Mouse (Mus musculus) left cerebral cortex, adult 9 months (tissue): ENCODE measurements around the gene Mal.
"Not testable (repeated sequence)": the region's sequence is repeated elsewhere in the genome, so short reads cannot be mapped to it uniquely, and the experiment has no call there.

Experiments
- DNase-seq, 2 experiments: peaks; one replicate each; pipeline ENCODE4 v3.0.0; 2022; ENCODE audit warnings: low spot score in 2 of 2

Mal gene

DNA sequence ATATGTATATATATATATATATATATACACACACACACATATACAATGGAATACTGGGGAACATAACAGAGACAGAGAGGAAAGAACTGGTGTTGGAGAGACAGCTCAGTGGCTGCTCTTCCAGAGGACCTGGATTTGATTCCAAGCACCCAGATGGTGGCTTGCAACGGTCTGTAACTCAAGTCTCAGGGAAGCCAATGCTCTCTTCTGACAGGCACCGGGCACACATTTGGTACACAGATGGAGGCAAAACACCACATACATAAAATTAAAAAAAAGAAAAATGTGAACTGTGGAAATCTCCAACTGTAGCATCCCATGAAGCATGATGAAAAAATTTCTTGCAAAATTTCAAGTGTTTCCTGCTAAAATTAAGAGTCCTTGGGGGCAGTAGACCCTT lies 31.7 kb downstream of the Mal start:
- no peak for DNase-seq

DNA sequence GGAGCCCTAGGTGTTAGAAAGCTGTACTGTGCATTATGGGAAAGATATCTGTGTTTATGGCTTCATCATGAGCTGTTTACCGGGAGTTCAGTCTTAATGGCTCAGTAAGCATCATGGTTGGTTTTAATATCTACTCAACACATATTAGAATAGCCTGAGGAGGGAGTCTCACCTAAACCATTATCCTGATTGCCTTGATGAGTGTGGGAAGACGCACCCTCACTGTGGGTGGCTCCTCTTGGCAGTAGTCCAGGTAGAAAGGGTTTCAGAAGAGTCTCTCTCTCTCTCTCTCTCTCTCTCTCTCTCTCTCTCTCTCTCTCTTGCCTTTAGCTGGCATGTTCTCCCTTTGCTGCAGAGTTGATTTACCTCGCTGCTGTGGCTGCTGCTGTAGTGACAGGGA lies 34.4 kb downstream of the Mal start:
- DNase-seq = no peak

DNA sequence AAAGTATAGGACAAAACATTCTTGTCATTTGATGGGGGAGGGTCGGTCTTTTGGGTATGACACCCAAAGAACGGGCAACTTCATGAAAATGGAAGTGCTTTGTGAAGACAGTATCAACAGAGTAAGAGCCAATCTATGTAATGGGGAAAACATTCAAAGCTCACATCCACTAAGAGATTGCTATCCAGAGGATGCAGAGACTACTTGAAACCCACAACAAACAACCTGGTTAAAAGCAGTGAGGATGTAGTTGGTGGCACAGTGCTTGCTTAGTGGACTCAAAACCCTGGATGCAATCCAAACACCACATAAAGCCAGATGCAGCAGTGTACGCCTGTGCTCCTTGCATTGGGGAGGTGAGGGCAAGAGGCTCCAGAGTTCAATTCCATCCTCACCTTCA lies 37.2 kb downstream of the Mal start:
- DNase-seq = no peak

DNA sequence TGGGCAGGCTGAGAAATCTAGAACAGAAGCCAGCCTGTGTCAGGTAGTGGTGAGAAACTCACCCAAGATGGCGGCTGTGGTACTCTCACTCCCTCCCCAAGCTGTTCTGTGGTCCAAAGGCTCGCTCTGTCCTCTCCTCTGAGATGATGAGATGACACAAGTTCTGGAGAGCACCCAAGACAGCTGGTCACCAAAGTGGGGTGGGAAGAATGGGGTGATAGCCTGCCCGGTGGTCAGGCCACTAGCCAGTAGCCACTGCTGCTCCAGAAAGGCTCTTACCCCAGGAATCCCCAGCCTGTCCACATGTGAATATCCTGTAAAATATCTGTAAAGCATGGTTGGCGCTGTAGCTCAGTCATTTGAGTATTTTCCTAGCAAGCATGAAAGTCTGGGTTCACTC lies 44.2 kb downstream of the Mal start:
- peak in 1 of 2 experiments; percentile 19 for DNase-seq

DNA sequence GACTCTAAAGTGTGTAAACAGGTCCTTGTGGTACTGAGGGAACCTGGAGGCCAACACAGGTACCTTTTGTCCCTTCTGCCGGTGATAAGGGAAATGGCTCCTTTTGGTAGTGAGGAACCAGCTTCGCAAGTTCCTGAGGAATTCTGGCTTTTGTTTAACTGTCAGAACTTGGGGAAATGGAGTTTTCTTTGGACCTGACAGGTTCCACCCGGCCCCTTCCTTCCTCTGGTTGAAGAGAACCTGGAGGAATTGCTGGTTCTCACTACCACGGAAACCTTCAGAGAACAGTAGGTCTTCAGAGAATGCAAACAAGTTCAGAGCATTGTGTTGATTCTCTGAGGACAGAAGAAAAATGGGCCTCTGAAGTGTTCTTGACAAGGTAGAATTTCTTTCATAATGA lies 45.1 kb downstream of the Mal start:
- no peak for DNase-seq

DNA sequence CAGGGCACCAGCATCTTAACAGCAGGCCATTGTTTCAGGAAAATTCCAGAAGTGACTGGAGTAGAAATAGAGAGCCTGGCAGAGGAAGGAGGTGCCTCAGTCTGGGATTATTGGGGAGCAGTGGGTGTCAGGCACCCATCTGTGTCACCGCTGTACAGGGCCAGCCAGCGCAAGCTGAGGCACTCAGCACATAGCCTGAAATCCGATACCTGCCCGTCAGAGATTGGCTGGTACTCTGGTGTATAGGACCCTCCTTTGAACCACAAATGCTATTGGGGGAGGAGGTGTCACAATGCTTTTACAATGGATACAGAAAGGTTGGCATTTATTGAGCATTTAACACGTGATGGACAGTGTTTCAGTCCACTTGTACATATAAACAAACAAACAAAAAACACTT lies 47.5 kb downstream of the Mal start:
- no peak for DNase-seq

DNA sequence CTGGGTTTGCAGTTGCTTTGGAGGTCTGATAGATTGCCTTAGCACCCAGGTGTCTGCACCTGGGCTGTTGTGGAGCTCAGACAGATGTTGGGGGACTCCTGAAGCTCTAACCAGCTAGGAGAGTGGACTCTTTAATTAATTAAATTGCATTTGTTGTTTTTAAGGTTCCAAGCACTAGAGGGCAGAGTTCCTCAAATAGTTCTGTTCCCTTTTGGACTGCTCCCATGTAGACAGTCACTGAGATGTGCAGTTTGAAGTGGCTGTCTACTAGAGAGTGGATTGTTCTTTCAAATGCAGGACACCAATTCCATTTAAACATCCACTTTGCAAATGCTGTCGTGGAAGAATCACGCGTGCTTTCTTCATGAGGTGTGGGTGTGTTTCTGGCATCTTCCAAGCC lies 48.3 kb downstream of the Mal start:
- DNase-seq = no peak

DNA sequence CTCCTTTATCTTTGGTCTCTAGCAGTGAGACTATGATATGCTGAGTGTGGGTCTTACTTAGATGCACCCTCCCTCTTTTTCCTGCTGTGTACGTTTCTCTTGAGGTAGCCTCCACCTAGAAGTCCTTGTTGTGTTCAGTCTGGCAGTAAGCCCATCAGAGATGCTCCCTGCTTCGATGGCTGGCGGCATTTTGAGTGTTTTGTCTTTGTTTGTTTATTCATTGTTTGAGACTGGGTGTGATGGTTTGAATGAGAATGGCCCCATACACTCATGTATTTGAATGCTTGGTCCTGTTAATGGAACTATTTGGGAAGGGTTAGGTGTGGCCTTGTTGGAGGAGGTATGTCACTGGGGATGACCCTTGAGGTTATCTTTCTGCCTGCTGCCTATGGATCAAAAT lies 51.3 kb downstream of the Mal start:
- DNase-seq = no peak

DNA sequence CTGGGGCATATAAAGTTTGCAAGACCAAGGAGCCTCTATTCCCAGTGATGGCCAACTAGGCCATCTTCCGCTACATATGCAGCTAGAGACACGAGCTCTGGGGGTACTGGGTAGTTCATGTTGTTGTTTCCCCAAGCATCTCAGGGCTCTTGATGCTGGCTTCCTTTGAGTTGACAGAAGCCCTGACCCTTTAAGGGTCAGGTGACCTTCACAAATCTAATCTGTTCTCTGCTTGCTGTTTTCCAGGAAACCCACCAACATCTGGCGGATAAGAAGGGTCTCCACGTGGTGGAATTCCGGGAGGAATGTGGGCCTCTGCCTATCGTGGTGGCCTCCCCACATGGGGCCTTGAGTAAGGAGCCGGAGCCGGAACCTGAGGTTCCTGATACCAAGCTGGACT lies 53.1 kb downstream of the Mal start:
- not testable (repeated sequence) for DNase-seq

DNA sequence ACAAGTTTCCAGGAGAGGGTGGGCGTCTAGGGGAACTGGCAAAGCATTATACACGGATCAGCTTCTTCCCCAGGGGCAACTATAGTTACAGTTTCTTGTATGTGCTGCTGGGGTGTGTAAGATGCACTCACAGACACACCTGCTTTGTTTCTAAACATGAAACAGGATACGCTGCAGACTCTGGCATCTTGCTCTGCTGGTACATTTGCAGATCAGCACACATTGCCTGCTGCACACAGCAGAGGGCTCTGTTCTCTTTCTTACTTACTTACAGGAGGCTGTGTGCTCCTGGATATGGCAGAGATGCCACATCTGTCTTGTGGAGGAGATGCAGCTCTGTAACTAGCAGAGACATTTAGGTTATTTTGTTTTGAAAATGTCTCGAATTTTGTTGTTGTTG lies 65.7 kb downstream of the Mal start:
- DNase-seq = no peak

DNA sequence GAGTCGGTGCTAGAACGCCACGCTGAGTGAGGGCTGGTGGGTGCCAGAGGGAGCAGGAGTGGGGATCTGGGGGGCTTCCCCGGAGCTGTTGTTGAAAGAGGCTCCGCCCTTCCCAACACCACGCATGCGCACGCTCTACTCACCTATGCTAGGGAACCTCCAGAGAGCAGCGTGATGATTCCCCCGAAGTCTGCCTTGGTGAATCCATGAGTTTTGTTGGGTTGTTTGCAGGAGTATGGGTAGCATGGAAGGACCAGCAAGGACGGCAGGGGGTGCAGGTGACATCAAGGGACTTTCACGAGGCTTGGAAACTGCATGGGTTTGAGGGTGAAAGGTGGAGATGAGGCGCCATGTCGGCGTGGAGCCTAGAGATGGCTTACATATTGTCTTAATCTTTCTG lies 66.3 kb downstream of the Mal start:
- DNase-seq = no peak

DNA sequence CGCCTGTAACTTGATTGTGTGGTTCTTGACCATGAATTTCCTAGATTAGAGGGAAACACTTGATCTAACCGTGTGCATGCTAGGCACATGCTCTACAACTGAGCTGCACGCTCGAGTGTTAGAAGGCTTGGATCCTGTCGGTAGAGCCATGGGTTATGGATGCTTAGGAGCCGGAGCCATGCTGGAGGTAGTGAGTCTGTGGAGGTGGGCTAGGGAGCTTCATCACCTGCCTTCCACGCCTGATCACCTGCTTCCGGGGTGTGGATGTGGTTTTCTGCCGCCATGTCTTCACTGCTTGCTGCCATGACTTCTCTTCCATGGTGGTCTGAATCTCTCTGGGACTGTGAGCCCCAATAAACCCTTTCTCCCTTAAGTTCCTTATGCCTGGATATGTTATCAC lies 67.6 kb downstream of the Mal start:
- no peak for DNase-seq

DNA sequence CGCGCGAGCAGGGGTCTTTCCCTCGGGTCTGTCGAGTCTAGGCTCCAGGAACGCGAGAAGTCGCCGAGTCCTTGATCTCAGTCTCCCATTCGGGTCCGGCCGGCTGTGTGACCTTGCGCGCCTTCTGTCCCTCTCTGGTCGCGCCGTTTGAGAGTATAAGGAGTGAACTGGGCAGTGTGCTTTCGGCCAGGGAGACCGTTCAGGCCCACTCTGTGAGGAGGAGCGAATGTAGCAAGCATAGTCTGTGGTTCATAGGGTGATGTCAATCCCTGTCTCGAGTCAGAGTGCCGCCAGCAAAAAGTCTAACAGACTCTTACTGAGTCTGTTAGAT lies 69.0 kb downstream of the Mal start:
- DNase-seq = no peak

DNA sequence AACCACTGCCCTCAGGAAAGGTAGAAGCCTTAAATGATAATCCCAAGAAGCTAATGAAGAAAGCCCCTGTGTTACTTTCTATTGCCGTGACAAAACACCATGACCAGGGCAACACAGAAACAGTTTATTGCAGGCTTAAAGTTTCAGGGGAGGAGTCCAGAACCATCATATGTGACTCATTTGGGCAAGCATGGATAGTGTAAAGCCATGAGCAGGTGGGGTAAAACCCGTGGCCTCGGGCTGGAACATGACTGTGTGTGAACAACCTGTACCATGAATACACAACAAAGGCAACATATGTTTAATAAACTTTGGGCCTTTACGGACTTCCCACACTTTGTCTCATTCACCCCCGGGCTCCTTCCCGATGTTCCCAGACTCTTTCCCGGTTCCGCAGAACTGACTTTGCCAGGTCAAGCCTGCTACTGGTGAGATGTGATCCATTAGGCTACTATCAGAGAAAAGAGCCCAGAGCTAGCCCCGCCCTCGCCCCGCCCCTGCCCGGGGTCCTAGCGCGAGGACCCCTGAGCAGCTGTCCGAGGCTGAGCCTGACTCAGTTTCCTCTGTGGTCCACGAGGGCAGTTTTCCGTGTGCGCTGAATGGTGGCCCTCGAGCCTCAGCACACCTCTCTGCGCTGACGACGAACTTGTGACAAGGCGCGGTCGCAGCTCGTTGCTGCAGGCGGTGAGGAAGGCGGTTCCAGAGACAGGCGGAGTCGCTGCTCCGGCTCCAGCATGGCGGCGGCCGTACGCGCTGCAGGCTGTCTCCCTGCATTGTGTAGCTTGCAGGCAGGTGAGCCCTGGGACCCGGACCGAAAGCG lies 69.6 kb downstream of the Mal start, which contains the start of the genes Zfp661 and Mrps5:
Gene Zfp661 (minus strand): TSS at position 401 of the 820 bp plus-strand sequence.
Gene Mrps5 (plus strand): TSS at position 529 of the 820 bp plus-strand sequence.
- peak; percentile 43 to 77 for DNase-seq

DNA sequence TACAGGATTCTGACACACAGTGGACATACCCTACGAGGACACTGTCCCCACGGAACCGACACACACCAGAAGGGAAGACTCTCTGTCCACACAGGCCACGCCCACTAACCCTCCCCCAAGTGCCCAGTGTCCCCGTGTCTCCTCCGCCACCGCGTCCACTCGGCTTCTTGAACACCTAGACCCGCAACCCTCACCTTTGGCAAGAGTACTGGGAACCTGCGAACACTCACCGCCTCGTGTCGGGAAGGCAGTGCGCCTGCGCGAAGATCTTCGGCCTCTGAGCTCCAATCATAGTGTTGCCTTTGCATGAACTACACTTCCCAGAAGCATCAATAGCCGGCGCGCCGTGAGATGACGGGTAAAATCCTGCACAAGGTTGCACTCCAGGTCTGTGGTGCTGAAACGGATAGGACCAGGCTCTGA lies 72.0 kb downstream of the Mal start:
- DNase-seq = peak; percentile 92 to 95
